Mouse (Mus musculus) heart, embryonic 11.5 days (tissue): Measurements from ENCODE around the gene Acsm4. TPM values are rescaled to one million over a fixed set of nuclear protein-coding genes. Genes with fewer than 3 reads are reported as not detected.

Source experiments
- ATAC-seq: fragments of 200-750 bp; cut with Nextera tagmentation; replicated peaks from 2 replicates; pipeline ENCODE4 v1.8.0; 2017; ENCODE audit warnings: moderate library complexity; ENCODE audit not compliant: insufficient number of reproducible peaks, low FRiP score, low TSS enrichment
- H3K27ac ChIP-seq: fragments of 300-500 bp; sonication (generic); 2 replicates; pipeline ENCODE4 v1.5.1; 2014; ENCODE audit warnings: mild to moderate bottlenecking, low read depth, low read length
- H3K27me3 ChIP-seq: fragments of 300-500 bp; sonication (generic); 2 replicates; pipeline ENCODE4 v1.6.1; 2014; ENCODE audit warnings: mild to moderate bottlenecking, low read length, mixed read lengths; ENCODE audit not compliant: control insufficient read depth, insufficient read depth
- H3K36me3 ChIP-seq: fragments of 300-500 bp; sonication (generic); 2 replicates; pipeline ENCODE4 v1.6.1; 2014; ENCODE audit warnings: mild to moderate bottlenecking, low read length, moderate library complexity, mixed read lengths; ENCODE audit not compliant: control insufficient read depth, insufficient read depth
- H3K4me1 ChIP-seq: fragments of 300-500 bp; sonication (generic); 2 replicates; pipeline ENCODE4 v1.6.1; 2014; ENCODE audit warnings: low read length; ENCODE audit not compliant: control insufficient read depth, insufficient read depth
- H3K4me2 ChIP-seq: fragments of 300-500 bp; sonication (generic); 2 replicates; pipeline ENCODE4 v1.6.1; 2014; ENCODE audit warnings: mild to moderate bottlenecking, moderate library complexity
- H3K4me3 ChIP-seq: fragments of 300-500 bp; sonication (generic); 2 replicates; pipeline ENCODE4 v1.5.1; 2014; ENCODE audit warnings: low read depth, low read length
- H3K9ac ChIP-seq: fragments of 300-500 bp; sonication (generic); 2 replicates; pipeline ENCODE4 v1.6.1; 2014; ENCODE audit warnings: mild to moderate bottlenecking, low read depth, low read length, moderate library complexity
- H3K9me3 ChIP-seq: fragments of 300-500 bp; sonication (generic); replicated peaks from 2 replicates; pipeline ENCODE4 v1.6.1; 2016; ENCODE audit warnings: low read length; ENCODE audit not compliant: control insufficient read depth
- WGBS: fragments of 180-500 bp; shearing (Covaris S2); extraction: QIAGEN DNeasy Blood & Tissue Kit; methylation state at CpG from one replicate; pipeline ENCODE4 v1.1.7; 2014; ENCODE audit not compliant: insufficient replicate concordance; 5-methylcytosine and 5-hydroxymethylcytosine counted together
- polyA plus RNA-seq: library from polyadenylated mRNA; unstranded; fragments of >200 nt; fragmentation: Nextera tagmentation; extraction: Ambion mirVana; gene quantifications from 2 replicates; pipeline ENCODE4 v1.2.1, GENCODE M21; 2014

Acsm4 gene
- polyA plus RNA-seq, 1 experiment from 2014 or later = not detected

- Histone ChIP-seq H3K4me3 (peak overlapping the region; percentile 22; the same call in 1 of the 2 replicates), H3K27me3 (no peaks in the 10 kb centered on the region), H3K4me2 (peak overlapping the region; percentile 57), H3K9ac (0 out of 2 replicates have a peak overlapping the region, but pooled peaks have one; percentile 30), H3K9me3 (no peaks in the 10 kb centered on the region), H3K4me1 (no peaks in the 10 kb centered on the region), H3K27ac (no peak overlapping the region), H3K36me3 (no peaks in the 10 kb centered on the region)
- no peak for ATAC-seq
- WGBS = 6% methylated on average over 34 of the region's 34 CpGs
Measured at GRCm38 (mm10) chr7:119744321-119744720, 54.5 kb downstream of the Acsm4 start.

GRCm38 (mm10) chr7:119745869-119746268, 56.0 kb downstream of the Acsm4 start:
- Histone ChIP-seq H3K9ac (no peak overlapping the region), H3K4me1 (no peaks in the 10 kb centered on the region), H3K4me2 (no peak overlapping the region), H3K9me3 (no peaks in the 10 kb centered on the region), H3K27ac (no peak overlapping the region), H3K27me3 (no peaks in the 10 kb centered on the region), H3K36me3 (no peaks in the 10 kb centered on the region), H3K4me3 (no peak overlapping the region)
- ATAC-seq = no peak
- WGBS = 83% methylated on average over 1 of the region's 1 CpGs

- 61% methylated on average over 1 of the region's 2 CpGs for WGBS
- no peak for ATAC-seq
- Histone ChIP-seq H3K27me3 (no peaks in the 10 kb centered on the region), H3K4me2 (no peak overlapping the region), H3K27ac (no peak overlapping the region), H3K36me3 (no peaks in the 10 kb centered on the region), H3K4me1 (no peaks in the 10 kb centered on the region), H3K9me3 (no peaks in the 10 kb centered on the region), H3K9ac (no peak overlapping the region), H3K4me3 (no peak overlapping the region)
Measured at GRCm38 (mm10) chr7:119748761-119749160, 58.9 kb downstream of the Acsm4 start.

- ATAC-seq = no peak
- H3K4me2 ChIP-seq = no peak overlapping the region
- no peak overlapping the region for H3K27ac ChIP-seq
- no peak overlapping the region for H3K4me3 ChIP-seq
- 43% methylated on average over 2 of the region's 2 CpGs for WGBS
- no peak overlapping the region for H3K9ac ChIP-seq
- H3K27me3 ChIP-seq = no peaks in the 10 kb centered on the region
- no peaks in the 10 kb centered on the region for H3K9me3 ChIP-seq
- H3K36me3 ChIP-seq = no peaks in the 10 kb centered on the region
- no peaks in the 10 kb centered on the region for H3K4me1 ChIP-seq
Measured at GRCm38 (mm10) chr7:119749942-119750341, 60.1 kb downstream of the Acsm4 start.

- WGBS = 68% methylated on average over 1 of the region's 1 CpGs
- no peaks in the 10 kb centered on the region for H3K36me3 ChIP-seq
- H3K9me3 ChIP-seq = no peaks in the 10 kb centered on the region
- no peak overlapping the region for H3K27ac ChIP-seq
- H3K4me2 ChIP-seq = no peak overlapping the region
- H3K9ac ChIP-seq = no peak overlapping the region
- no peaks in the 10 kb centered on the region for H3K27me3 ChIP-seq
- ATAC-seq = no peak
- no peaks in the 10 kb centered on the region for H3K4me1 ChIP-seq
- H3K4me3 ChIP-seq = no peak overlapping the region
Measured at GRCm38 (mm10) chr7:119753696-119754095, 63.9 kb downstream of the Acsm4 start.

GRCm38 (mm10) chr7:119760527-119760951, 70.7 kb downstream of the Acsm4 start, which contains the start of gene Acsm3:
TSS of gene Acsm3 (plus strand) at chr7:119760923.
- Histone ChIP-seq H3K27me3 (no peaks in the 10 kb centered on the region), H3K9ac (no peak within 1 kb of the TSS), H3K4me2 (no peak within 1 kb of the TSS), H3K36me3 (no peaks in the 10 kb centered on the region), H3K27ac (no peak within 1 kb of the TSS), H3K9me3 (no peaks in the 10 kb centered on the region), H3K4me1 (no peaks in the 10 kb centered on the region), H3K4me3 (no peak within 1 kb of the TSS)
- no peak for ATAC-seq
- WGBS = 63% methylated on average over 11 of the region's 11 CpGs

- Histone ChIP-seq H3K36me3 (no peaks in the 10 kb centered on the region), H3K27me3 (no peaks in the 10 kb centered on the region)
- ATAC-seq = no peak
Measured at GRCm38 (mm10) chr7:119762166-119762697, 72.4 kb downstream of the Acsm4 start.

More at GRCm38 (mm10) chr7:119762166-119762697, 72.4 kb downstream of the Acsm4 start:
- Histone ChIP-seq H3K4me2 (no peak overlapping the region), H3K4me3 (no peak overlapping the region), H3K9me3 (no peaks in the 10 kb centered on the region), H3K9ac (no peak overlapping the region), H3K27ac (no peak overlapping the region), H3K4me1 (no peaks in the 10 kb centered on the region)
- WGBS = 58% methylated on average over 4 of the region's 4 CpGs

Other genes with a start within 250 kb of the Acsm4 start
- not detected in 2 replicates for gene Gp2, start 230.7 kb upstream of the Acsm4 start, polyA plus RNA-seq
- gene Umod, start 210.7 kb upstream of the Acsm4 start, polyA plus RNA-seq = not detected in 2 replicates
- gene Acsm5, start 170.6 kb upstream of the Acsm4 start, polyA plus RNA-seq = not detected in 2 replicates
- not detected in 2 replicates for gene Pdilt, start 166.5 kb upstream of the Acsm4 start, polyA plus RNA-seq
- gene Acsm2, start 135.7 kb upstream of the Acsm4 start, polyA plus RNA-seq = not detected in 2 replicates
- gene Acsm1, start 83.0 kb upstream of the Acsm4 start, polyA plus RNA-seq = not detected in 2 replicates
- 54.1 and 73.0 TPM in 2 replicates for gene Thumpd1, start 30.8 kb downstream of the Acsm4 start, polyA plus RNA-seq
- gene Acsm3, start 70.9 kb downstream of the Acsm4 start, polyA plus RNA-seq = 0.11 and 1.2 TPM in 2 replicates
- gene Rexo5, start 104.0 kb downstream of the Acsm4 start, polyA plus RNA-seq = 16.2 and 19.0 TPM in 2 replicates
- gene Eri2, start 104.0 kb downstream of the Acsm4 start, polyA plus RNA-seq = 16.3 and 16.5 TPM in 2 replicates
- gene Lyrm1, start 205.8 kb downstream of the Acsm4 start, polyA plus RNA-seq = 9.4 and 11.2 TPM in 2 replicates
- 3.4 and 6.2 TPM in 2 replicates for gene Dcun1d3, start 206.3 kb downstream of the Acsm4 start, polyA plus RNA-seq